Mouse (Mus musculus) CD4-positive helper T cell, adult 2 months (primary cell): ENCODE results near the gene Apool.

Experiments
- DNase-seq: peaks from one replicate; pipeline ENCODE4 v3.0.0-alpha.2; 2012; ENCODE audit warnings: low read depth, missing footprints, low spot score

The Apool gene

DNA sequence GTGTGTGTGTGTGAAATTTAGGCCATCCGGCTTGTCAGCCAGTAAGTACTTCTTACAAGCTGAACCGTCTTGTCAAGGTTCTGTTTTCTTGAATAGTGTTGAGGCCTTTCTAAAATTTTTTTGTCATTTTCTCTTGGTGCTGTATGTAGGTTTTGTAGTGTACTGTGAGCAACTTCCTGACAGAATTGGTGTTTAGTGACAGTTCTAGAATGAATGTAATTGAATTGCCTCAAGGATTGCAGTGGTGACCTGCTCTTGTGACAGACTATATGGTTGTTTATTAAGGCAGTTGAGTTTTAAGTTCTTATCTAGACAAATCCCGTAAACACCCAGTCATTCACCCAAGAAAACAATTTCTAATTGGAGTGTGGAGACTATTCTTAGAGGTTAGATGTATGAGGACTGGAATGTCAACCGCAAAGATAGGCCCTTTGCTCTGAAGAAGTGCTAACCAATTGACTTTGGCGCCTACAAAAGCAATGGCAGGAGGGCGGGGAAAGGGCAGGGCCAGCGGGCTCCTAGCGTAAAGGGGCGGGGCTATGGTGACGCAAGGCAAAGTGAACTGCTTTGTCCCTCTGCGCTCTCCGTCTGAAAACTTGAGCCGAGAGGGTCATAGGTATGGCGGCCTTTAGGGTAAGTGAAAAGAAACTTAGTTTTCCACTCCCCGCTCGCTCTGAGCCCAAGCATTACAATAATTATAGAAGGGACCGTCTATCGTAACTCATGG, at the start of gene Apool:
Apool (plus strand) TSS at position 531 of the 727 bp plus-strand sequence.
- peak; percentile 87 for DNase-seq

DNA sequence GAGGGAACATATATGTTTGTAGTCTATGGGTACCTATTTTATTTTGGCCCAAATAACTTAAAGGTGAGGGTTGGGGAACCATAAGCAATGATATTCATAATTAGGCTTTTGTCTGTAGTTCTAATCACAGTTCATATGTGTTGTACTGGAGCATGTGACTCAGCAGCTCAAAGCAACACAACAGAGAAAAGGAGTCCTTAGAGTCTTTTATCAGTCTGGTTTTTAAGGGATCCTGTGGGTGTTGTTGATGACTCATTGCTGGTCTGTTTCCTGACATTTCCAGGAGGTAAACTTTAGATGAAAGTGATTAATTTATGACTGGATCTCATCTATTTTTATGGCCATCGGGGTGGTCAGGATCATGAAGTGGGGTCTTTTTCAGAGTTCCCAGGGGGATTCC, 37.6 kb upstream of the Apool start:
- no peak for DNase-seq

DNA sequence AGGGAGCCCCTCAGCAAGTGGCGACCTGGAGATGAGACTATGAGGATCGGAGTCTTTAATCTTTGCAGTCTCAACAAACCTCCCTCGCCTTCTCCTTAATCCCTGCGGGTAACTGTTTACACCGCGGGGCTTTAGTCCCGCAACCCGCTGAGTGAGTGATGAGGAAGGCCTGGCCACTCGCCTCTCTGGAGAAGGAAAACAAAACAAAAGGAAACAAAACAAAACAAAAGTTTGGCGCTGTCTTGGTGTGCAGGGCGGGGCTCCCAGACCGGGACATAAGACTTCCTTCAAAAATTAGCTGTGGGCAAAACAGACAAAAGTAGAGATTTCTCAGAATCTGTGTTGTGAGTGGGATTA, 375 bp downstream of the Apool start:
- no peak for DNase-seq

DNA sequence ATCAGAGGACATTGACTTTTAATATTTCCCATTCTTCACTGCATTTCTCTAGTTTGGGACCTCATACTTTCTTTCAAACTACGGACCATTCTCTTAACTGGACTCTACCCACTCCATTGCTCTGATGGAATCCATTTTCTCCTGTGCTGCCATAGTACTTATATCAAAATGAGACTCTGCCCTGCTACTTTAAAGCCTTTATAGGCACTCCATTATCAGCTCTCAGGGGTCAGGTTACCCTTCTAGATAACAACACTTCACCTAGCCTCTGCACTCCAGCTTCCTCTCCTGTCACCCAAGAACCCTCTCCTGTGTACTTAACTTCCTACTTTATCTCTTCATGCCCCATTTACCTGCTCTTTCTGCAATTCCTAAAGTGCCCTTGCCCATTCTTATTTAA, 960 bp downstream of the Apool start:
- no peak for DNase-seq

DNA sequence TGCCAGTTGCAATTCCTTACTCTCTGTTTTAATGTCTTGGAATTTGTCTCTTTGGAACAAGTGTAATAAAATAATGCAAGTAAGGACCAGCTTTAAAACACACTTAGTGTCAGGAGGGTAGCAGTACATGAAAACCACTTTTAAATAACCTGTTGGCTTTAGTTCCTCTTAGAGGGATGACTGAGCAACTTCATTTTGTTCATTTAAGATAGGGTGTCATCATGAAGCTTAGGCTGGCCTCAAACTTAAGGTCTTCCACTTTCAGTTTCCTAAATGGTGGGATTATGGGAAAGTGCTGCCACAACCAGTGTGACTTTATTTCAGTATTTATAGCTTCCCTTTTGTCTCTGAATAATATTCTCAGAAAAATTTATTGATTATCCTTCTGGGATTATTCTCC, 9.1 kb downstream of the Apool start:
- DNase-seq = no peak

DNA sequence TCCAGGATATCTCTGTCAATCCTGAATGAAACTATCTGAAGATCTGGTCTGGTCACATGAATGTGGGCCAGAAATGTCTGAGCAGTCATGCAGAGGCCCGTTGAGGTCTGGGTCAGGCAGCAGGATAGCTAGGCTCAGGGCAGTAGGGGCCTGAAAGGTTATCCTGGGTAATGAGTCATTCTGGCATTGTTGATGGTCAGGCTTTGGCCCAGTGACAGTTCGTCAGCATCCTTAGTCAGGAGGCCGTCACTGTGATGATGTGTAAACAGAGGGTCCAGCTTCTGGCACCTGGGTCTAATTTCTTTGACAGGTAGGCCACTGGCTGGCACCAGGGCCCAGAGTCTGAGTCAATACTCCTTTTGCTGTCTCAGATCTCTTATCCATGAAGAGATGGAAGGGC, 28.4 kb downstream of the Apool start:
- no peak for DNase-seq

DNA sequence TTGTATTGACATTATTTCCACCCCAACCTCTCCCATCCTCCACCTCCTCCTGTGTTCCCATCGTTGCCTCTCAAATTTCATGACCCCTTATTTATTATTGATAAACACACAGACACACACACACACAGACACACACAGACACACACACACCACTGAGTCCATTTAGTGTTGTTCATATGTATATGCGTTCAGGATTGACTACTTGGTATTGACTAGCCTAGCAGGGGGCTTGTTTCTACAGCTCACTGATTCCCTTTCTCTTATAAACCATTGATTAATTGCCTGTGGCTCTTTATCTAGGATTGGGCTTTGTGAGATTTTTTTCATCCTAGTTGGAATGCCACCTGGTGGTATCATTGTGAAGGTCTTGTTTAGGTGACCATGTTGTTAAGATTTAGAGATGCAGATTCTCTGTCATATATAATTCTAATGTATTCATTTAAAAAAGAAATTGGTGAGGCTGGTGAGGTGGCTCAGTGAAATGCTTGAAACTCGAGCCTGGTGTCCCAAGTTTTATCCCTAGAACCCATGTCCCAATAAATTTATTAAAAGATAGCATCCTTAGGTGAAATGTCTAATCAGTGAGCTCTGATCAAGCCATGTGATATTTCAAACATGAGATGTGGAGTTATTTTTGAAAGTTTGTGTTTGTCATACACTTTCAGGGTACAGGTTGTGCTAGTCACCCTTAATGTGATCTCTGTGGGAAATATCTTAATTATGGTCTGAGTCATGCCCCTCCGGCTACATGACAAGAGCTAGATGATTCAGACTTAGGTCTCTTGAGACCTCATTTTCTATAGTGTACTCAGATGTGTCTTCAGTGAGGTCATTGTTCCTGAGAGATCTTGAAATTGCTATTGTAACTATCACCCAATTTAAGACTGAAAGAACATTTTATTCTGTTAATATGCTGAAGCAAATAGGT, 36.6 kb downstream of the Apool start:
- no peak for DNase-seq

DNA sequence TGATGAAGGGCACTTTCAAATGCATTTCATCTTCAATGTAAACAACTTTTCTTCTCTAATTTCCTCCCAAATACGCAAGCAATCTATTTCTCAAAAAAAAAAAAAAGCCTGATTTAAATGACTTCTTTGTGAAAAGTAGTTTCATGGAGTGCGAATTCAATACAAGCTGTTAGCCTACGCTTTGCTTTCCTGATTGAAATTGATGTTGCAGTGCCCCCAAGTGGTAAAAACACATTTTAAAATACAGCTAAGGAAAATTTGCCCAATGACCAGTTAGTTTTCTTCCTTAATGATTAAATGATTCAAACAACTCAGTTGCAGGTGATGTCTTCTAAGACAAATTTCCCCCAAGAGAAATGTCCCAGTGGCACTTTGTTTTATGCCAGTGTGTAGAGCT, 37.3 kb downstream of the Apool start:
- peak; percentile 2 for DNase-seq

DNA sequence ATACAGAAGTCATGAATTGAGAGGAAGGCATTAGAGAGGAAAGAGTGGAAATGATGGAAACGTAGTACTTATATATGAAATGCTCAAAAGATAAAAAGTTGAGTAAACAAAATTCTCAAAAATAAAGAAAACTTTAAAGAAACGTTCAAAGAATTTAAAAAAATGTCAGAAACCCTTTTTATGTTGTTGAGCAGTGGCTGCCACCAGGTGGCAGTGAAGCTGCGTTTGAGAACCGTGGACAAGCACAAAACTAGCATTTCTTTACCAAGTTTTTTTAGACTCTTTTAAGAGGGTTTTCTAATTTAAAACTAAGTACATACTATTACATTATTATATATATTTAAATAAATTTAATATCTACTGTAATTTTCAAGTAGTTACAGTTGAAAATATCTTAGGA, 57.3 kb downstream of the Apool start:
- no peak for DNase-seq

DNA sequence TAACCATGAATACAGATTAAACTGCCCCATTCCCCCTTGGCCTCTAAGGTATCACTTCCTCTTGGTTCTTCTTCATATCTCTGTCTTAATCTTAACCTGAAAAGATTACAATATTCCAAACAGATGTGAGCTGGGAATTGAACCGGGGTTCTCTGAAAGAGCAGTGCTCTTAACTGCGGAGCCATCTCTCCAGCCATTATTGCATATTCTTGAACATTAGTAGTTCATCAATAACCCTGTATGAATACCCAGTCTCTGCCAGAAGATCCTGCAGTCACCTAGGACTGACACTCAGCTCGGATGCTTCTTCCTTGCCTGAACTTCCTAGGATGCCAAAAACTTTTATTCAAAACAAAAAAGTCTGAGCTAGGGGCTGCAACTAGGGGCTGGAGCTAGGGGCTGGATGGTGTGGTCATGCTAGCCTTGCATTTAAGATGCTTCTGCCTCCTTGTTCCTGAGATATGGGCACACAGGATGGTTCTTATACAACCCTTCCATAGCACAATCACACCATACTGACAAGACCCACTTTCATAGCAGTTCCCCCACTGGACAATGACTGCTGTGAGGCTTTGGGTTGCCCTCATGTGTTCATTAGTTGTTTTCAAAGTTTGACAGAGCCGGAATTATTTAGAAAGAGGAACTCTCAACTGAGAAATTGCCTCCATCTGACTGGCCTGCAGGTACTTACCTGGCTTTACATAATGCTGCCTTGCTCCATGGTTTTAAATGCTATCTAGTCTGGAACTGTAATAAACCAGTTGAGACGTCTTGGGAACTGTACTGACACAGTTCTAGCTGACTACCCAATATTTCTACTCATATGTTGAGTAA, 59.7 kb downstream of the Apool start:
- peak; percentile 46 for DNase-seq

DNA sequence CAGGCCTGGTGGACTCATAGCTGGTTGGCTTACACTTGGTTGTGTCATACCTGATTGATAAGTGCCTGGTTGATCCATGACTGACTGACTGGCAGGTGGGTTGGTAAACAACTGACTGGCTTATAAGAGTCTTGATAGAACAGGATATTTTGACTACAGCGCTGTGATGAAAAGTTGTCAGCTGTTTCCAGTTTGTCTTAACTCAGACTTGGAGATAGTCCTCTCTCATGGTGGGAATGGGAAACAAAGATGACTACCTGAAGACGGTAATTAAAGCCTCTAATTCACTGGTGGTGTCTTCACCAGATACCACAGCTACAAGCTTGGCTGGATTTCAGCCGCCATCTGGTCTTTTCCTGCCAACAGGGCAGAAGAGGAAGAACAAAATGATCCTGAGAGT, 95.5 kb downstream of the Apool start, which contains the start of gene Satl1:
Satl1 (minus strand) TSS at position 101 of the 400 bp plus-strand sequence.
- no peak for DNase-seq

DNA sequence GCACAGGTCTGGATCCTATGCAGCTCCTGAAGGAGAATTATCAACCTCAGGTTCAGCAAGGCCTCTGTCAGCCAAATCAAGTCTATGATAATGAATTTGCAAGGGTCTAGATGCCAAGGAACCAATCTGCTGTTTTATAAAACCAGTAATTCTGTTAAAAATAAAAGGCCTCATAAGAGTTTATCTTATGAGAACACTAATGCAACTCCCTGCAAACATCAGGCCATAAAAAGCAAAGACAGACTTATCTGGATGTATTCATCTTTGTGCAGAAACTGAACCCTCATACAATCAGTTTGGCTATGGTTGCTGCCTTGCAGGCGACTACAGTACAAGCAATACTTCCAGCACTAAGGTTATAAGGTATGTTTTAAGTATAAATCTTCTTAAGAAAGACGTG, 101.2 kb downstream of the Apool start:
- no peak for DNase-seq
